Comparison of ENCODE assay signal across 8 mouse cellular contexts in genomic region chr6:94779854-94780253, GRCm38 (mm10).
DNase-seq lines count a peak whose midpoint lies in the region.

No protein-coding gene starts in this region.

- H3K4me1 ChIP-seq in heart, embryonic 10.5 days = no peaks in the 10 kb centered on the region

- intact Hi-C loops in heart, postnatal 36 days (cut with DNase I) = loop anchor here (5.0 kb wide), 1 partner anchor 158 kb away; no protein-coding TSS in a partner anchor
- intact Hi-C loops in left cerebral cortex, postnatal 14 days (cut with DNase I) = no loop called here

- H3K27ac ChIP-seq in heart, embryonic 10.5 days = no peak overlapping the region

- H3K36me3 ChIP-seq in heart, embryonic 10.5 days = no peaks in the 10 kb centered on the region

- no peaks in the 10 kb centered on the region for H3K9me3 ChIP-seq in heart, embryonic 10.5 days

- 0 out of 2 replicates have a peak, but pooled peaks cover 1% of the 10 kb centered on the region for H3K27me3 ChIP-seq in heart, embryonic 10.5 days (ENCODE audit: insufficient read depth, poor library complexity, severe bottlenecking)

- peak; percentile 98 for DNase-seq in heart, adult 11 months
- DNase-seq in heart, embryonic 10.5 days (ENCODE audit: low spot score) = no peak
- DNase-seq in adrenal gland, postnatal 10 days = peak; percentile 71
- peak; percentile 55 to 65 for DNase-seq in heart, postnatal 36 days
- DNase-seq in lung, postnatal 25 days (ENCODE audit: low spot score) = peak; percentile 88
- no peak for DNase-seq in left cerebral cortex, postnatal 14 days (ENCODE audit: low spot score in 2 of 2)
- no peak for DNase-seq in spleen, adult 12 weeks (ENCODE audit: low spot score)
- DNase-seq in layer of hippocampus, postnatal 25 days (ENCODE audit: extremely low spot score in 1 of 2, low spot score in 1 of 2) = no peak

- no peak overlapping the region for H3K4me3 ChIP-seq in heart, embryonic 10.5 days

- WGBS in heart, embryonic 10.5 days = 70% methylated on average over 7 of the region's 7 CpGs

Comparison
In these comparisons a context has a peak if more than half of its experiments do, and no peak if none do; other contexts are left out.
1. DNase-seq: peak in heart, adult 11 months (single experiment), adrenal gland, postnatal 10 days (single experiment), heart, postnatal 36 days (2 of 2) and lung, postnatal 25 days (single experiment); none in heart, embryonic 10.5 days (single experiment), left cerebral cortex, postnatal 14 days (0 of 2), spleen, adult 12 weeks (single experiment) and layer of hippocampus, postnatal 25 days (0 of 2).